Mouse (Mus musculus): ENCODE results near the gene Ly86. TPM values are rescaled to one million over a fixed set of nuclear protein-coding genes. Genes with fewer than 3 reads are reported as not detected.

Gene Ly86
- total and polyA plus RNA-seq, 2 experiments from 2014 or later: 5.2 to 11.3 TPM

- 36% methylated on average over 7 of the region's 7 CpGs for WGBS
- ATAC-seq (no peak), DNase-seq (no peak)
- peaks cover 4% of the 10 kb centered on the region; the same call in 1 of the 2 replicates for H3K4me1 ChIP-seq (ENCODE audit: insufficient read depth)
- no peak overlapping the region for H3K27ac ChIP-seq (ENCODE audit: low read depth, low read length)
- TF ChIP-seq CTCF (IDR thresholded peaks at IDR 0.05; ENCODE audit: low read depth): no peak
- H3K4me3 ChIP-seq (ENCODE audit: low read depth, low read length): no peak overlapping the region
- no peak overlapping the region for H3K9ac ChIP-seq
- H3K4me2 ChIP-seq (ENCODE audit: low read depth): no peak overlapping the region
- no peaks in the 10 kb centered on the region for H3K9me3 ChIP-seq (ENCODE audit: low read length)
- no peaks in the 10 kb centered on the region for H3K36me3 ChIP-seq (ENCODE audit: insufficient read depth)
- peaks cover 4% of the 10 kb centered on the region; the same call in 1 of the 2 replicates for H3K27me3 ChIP-seq (ENCODE audit: insufficient read depth, low read length)
Measured at GRCm38 (mm10) chr13:37442531-37442930, 97.5 kb downstream of the Ly86 start.

- TF ChIP-seq CTCF (IDR thresholded peaks at IDR 0.05; ENCODE audit: low read depth): no peak
- ATAC-seq (no peak), DNase-seq (no peak)
- Histone ChIP-seq H3K9me3 (ENCODE audit: low read length) (0 out of 2 replicates have a peak, but pooled peaks cover 6% of the 10 kb centered on the region), H3K4me3 (ENCODE audit: low read depth, low read length) (no peak overlapping the region), H3K4me2 (ENCODE audit: low read depth) (no peak overlapping the region), H3K27ac (ENCODE audit: low read depth, low read length) (no peak overlapping the region), H3K9ac (no peak overlapping the region), H3K27me3 (ENCODE audit: insufficient read depth, low read length) (no peaks in the 10 kb centered on the region; the same call in 1 of the 2 replicates), H3K4me1 (ENCODE audit: insufficient read depth) (no peaks in the 10 kb centered on the region), H3K36me3 (ENCODE audit: insufficient read depth) (no peaks in the 10 kb centered on the region)
- 91% methylated on average over 16 of the region's 16 CpGs for WGBS
Measured at GRCm38 (mm10) chr13:37446699-37447258, 101.8 kb downstream of the Ly86 start.

GRCm38 (mm10) chr13:37451021-37451420 lies 106.0 kb downstream of the Ly86 start:
- Histone ChIP-seq H3K27ac (ENCODE audit: low read depth, low read length) (no peak overlapping the region), H3K27me3 (ENCODE audit: insufficient read depth, low read length) (no peaks in the 10 kb centered on the region; the same call in 1 of the 2 replicates), H3K36me3 (ENCODE audit: insufficient read depth) (no peaks in the 10 kb centered on the region), H3K4me2 (ENCODE audit: low read depth) (no peak overlapping the region), H3K4me1 (ENCODE audit: insufficient read depth) (peaks cover 4% of the 10 kb centered on the region), H3K4me3 (ENCODE audit: low read depth, low read length) (no peak overlapping the region), H3K9ac (no peak overlapping the region), H3K9me3 (ENCODE audit: low read length) (0 out of 2 replicates have a peak, but pooled peaks cover 6% of the 10 kb centered on the region)
- DNase-seq (no peak), ATAC-seq (no peak)
- WGBS: 90% methylated on average over 5 of the region's 5 CpGs
- TF ChIP-seq CTCF (IDR thresholded peaks at IDR 0.05; ENCODE audit: low read depth): no peak

- TF ChIP-seq CTCF (IDR thresholded peaks at IDR 0.05; ENCODE audit: low read depth): no peak
- no peak for DNase-seq
- Histone ChIP-seq H3K9ac (no peak overlapping the region), H3K4me1 (ENCODE audit: insufficient read depth) (peaks cover 4% of the 10 kb centered on the region), H3K27ac (ENCODE audit: low read depth, low read length) (no peak overlapping the region), H3K36me3 (ENCODE audit: insufficient read depth) (no peaks in the 10 kb centered on the region), H3K4me3 (ENCODE audit: low read depth, low read length) (no peak overlapping the region), H3K9me3 (ENCODE audit: low read length) (0 out of 2 replicates have a peak, but pooled peaks cover 6% of the 10 kb centered on the region), H3K27me3 (ENCODE audit: insufficient read depth, low read length) (no peaks in the 10 kb centered on the region; the same call in 1 of the 2 replicates), H3K4me2 (ENCODE audit: low read depth) (no peak overlapping the region; the same call in 1 of the 2 replicates)
- WGBS: 56% methylated on average over 3 of the region's 3 CpGs
- ATAC-seq: no peak
Measured at GRCm38 (mm10) chr13:37451471-37451870, 106.5 kb downstream of the Ly86 start.

GRCm38 (mm10) chr13:37452022-37452941 lies 107.3 kb downstream of the Ly86 start:
- peak; percentile 46 for DNase-seq
- 0 out of 2 replicates have a peak overlapping the region, but pooled peaks have one; percentile 18 for H3K9ac ChIP-seq
- peak overlapping the region; percentile 27 for H3K4me3 ChIP-seq (ENCODE audit: low read depth, low read length)
- ATAC-seq: peak; percentile 59
- 0 out of 2 replicates have a peak, but pooled peaks cover 6% of the 10 kb centered on the region for H3K9me3 ChIP-seq (ENCODE audit: low read length)
- no peaks in the 10 kb centered on the region for H3K36me3 ChIP-seq (ENCODE audit: insufficient read depth)
- 6% methylated on average over 22 of the region's 22 CpGs for WGBS
- peak overlapping the region; percentile 46 for H3K4me2 ChIP-seq (ENCODE audit: low read depth)
- H3K4me1 ChIP-seq (ENCODE audit: insufficient read depth): peaks cover 4% of the 10 kb centered on the region
- H3K27ac ChIP-seq (ENCODE audit: low read depth, low read length): no peak overlapping the region
- peak; percentile 52 for TF ChIP-seq CTCF (IDR thresholded peaks at IDR 0.05; ENCODE audit: low read depth)
- H3K27me3 ChIP-seq (ENCODE audit: insufficient read depth, low read length): no peaks in the 10 kb centered on the region; the same call in 1 of the 2 replicates

GRCm38 (mm10) chr13:37453203-37453602 lies 108.2 kb downstream of the Ly86 start:
- Histone ChIP-seq H3K4me3 (ENCODE audit: low read depth, low read length) (0 out of 2 replicates have a peak overlapping the region, but pooled peaks have one; percentile 1), H3K27ac (ENCODE audit: low read depth, low read length) (no peak overlapping the region), H3K36me3 (ENCODE audit: insufficient read depth) (no peaks in the 10 kb centered on the region), H3K27me3 (ENCODE audit: insufficient read depth, low read length) (no peaks in the 10 kb centered on the region; the same call in 1 of the 2 replicates), H3K9ac (0 out of 2 replicates have a peak overlapping the region, but pooled peaks have one; percentile 2), H3K9me3 (ENCODE audit: low read length) (0 out of 2 replicates have a peak, but pooled peaks cover 6% of the 10 kb centered on the region), H3K4me2 (ENCODE audit: low read depth) (peak overlapping the region; percentile 46), H3K4me1 (ENCODE audit: insufficient read depth) (peaks cover 4% of the 10 kb centered on the region)
- TF ChIP-seq CTCF (IDR thresholded peaks at IDR 0.05; ENCODE audit: low read depth): peak; percentile 92
- peak; percentile 80 for ATAC-seq
- 4% methylated on average over 13 of the region's 13 CpGs for WGBS
- peak; percentile 88 for DNase-seq

Measured in forebrain, postnatal 0 days (tissue).